Mouse (Mus musculus) urinary bladder, postnatal 36 days (tissue): ENCODE measurements around the gene Cct6b.

Experiments used
- DNase-seq, 2 experiments: peaks; one replicate each; pipeline ENCODE4 v3.0.0; 2022; ENCODE audit warnings: low spot score in 2 of 2, mixed read lengths in 1 of 2

Cct6b gene

GRCm38 (mm10) chr11:82763742-82764437 is at the start of gene Cct6b, which contains the start of gene Zfp830:
TSS of gene Cct6b (minus strand) at chr11:82764321.
TSS of gene Zfp830 (plus strand) at chr11:82764345.
- DNase-seq: peak; percentile 90 to 91

- DNase-seq: no peak
These were observed 44.4 kb upstream of the Cct6b start for GRCm38 (mm10) chr11:82808485-82808884.

GRCm38 (mm10) chr11:82807370-82807769 is 43.2 kb upstream of the Cct6b start:
- DNase-seq: no peak

GRCm38 (mm10) chr11:82806656-82807055 is 42.5 kb upstream of the Cct6b start:
- no peak for DNase-seq

- no peak for DNase-seq
These were observed 19.3 kb upstream of the Cct6b start for GRCm38 (mm10) chr11:82783453-82783852.

GRCm38 (mm10) chr11:82782197-82782596 is 18.1 kb upstream of the Cct6b start:
- no peak for DNase-seq

GRCm38 (mm10) chr11:82780983-82781903 is 17.1 kb upstream of the Cct6b start, which contains the start of gene Lig3:
TSS of gene Lig3 (plus strand) at chr11:82781108.
- peak; percentile 93 for DNase-seq

GRCm38 (mm10) chr11:82780134-82780533 is 16.0 kb upstream of the Cct6b start:
- no peak for DNase-seq

GRCm38 (mm10) chr11:82764438-82764924 is 360 bp upstream of the Cct6b start:
- no peak for DNase-seq

- no peak for DNase-seq
These were observed 860 bp downstream of the Cct6b start for GRCm38 (mm10) chr11:82763261-82763660.

GRCm38 (mm10) chr11:82762286-82762829 is 1.8 kb downstream of the Cct6b start:
- DNase-seq: no peak

- DNase-seq: no peak
These were observed 8.2 kb downstream of the Cct6b start for GRCm38 (mm10) chr11:82755919-82756318.

GRCm38 (mm10) chr11:82752349-82753115 is 11.6 kb downstream of the Cct6b start:
- no peak for DNase-seq

- DNase-seq: no peak
These were observed 17.2 kb downstream of the Cct6b start for GRCm38 (mm10) chr11:82746857-82747366.

- DNase-seq: peak in 1 of 2 experiments; percentile 18
These were observed 18.0 kb downstream of the Cct6b start for GRCm38 (mm10) chr11:82746138-82746537.

GRCm38 (mm10) chr11:82739006-82739405 is 25.1 kb downstream of the Cct6b start:
- DNase-seq: no peak

- DNase-seq: no peak
These were observed 29.9 kb downstream of the Cct6b start for GRCm38 (mm10) chr11:82734227-82734626.

- no peak for DNase-seq
These were observed 37.3 kb downstream of the Cct6b start for GRCm38 (mm10) chr11:82726862-82727261.

GRCm38 (mm10) chr11:82719294-82719693 is 44.8 kb downstream of the Cct6b start:
- no peak for DNase-seq

GRCm38 (mm10) chr11:82712681-82713080 is 51.4 kb downstream of the Cct6b start:
- no peak for DNase-seq

- DNase-seq: no peak
These were observed 55.2 kb downstream of the Cct6b start for GRCm38 (mm10) chr11:82708934-82709333.
